Comparison of ENCODE assay signal across 22 mouse cellular contexts in the genomic region with DNA sequence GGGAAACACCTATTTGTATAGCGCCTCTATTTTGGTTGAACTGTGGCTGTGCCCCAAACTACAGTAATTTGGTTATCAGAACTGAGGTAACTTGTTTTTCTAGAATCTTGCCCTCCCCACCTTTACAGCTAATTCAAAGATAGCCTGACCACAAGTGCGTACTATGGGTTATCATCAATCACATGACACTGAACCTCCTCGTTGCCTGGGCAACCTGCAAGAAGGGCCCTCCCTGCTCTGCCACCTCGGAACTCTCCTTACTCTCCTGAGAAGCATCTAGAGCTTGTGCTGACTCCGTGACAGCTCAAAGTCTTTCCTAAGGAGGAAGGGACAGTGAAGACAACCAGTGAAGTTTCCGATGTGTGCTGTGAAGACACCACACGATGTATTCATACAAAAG.
DNase-seq lines count a peak whose midpoint lies in the region; ATAC-seq lines count a peak whose summit lies in the region.
"Had no signal": no experiment of that assay in that cellular context is flagged by ENCODE, and none has a peak within 500 bp of the region (broad histone marks: within the 10 kb centered on the region; RNA-seq: fewer than 3 reads in every experiment).

No protein-coding gene starts in this region.

- no peak overlapping the region for H3K4me3 ChIP-seq in heart, embryonic 10.5 days
- H3K4me3 ChIP-seq in liver, embryonic 11.5 days (ENCODE audit: low read depth, low read length), result no peak overlapping the region
- H3K4me3 ChIP-seq: embryonic facial prominence, embryonic 13.5 days; gastrocnemius, adult 2 months; hindbrain, embryonic 12.5 days; layer of hippocampus, adult 2 months; midbrain, embryonic 13.5 days; myocyte had no signal

- WGBS in heart, embryonic 10.5 days, result 56% methylated on average over 7 of the region's 7 CpGs
- WGBS in liver, embryonic 11.5 days, result 47% methylated on average over 7 of the region's 7 CpGs

- intact Hi-C loops in gastrocnemius, postnatal 14 days (cut with DNase I; ENCODE audit: low total_unique reads), result no loop called here

- H3K27ac ChIP-seq in heart, embryonic 10.5 days, result no peak overlapping the region
- H3K27ac ChIP-seq in liver, embryonic 11.5 days (ENCODE audit: low read depth, low read length), result no peak overlapping the region
- H3K27ac ChIP-seq: embryonic facial prominence, embryonic 13.5 days; gastrocnemius, adult 2 months; hindbrain, embryonic 12.5 days; layer of hippocampus, adult 2 months; midbrain, embryonic 13.5 days had no signal

- H3K9ac ChIP-seq in liver, embryonic 11.5 days (ENCODE audit: low read depth, low read length), result no peak overlapping the region
- H3K9ac ChIP-seq: embryonic facial prominence, embryonic 13.5 days; forebrain, postnatal 0 days; hindbrain, embryonic 12.5 days; midbrain, embryonic 13.5 days had no signal

- no peaks in the 10 kb centered on the region for H3K9me3 ChIP-seq in heart, embryonic 10.5 days
- no peaks in the 10 kb centered on the region for H3K9me3 ChIP-seq in liver, embryonic 11.5 days (ENCODE audit: control insufficient read depth, low read length)
- H3K9me3 ChIP-seq: embryonic facial prominence, embryonic 13.5 days; hindbrain, embryonic 12.5 days; midbrain, embryonic 13.5 days had no signal

- no peaks in the 10 kb centered on the region for H3K27me3 ChIP-seq in heart, embryonic 10.5 days (ENCODE audit: insufficient read depth, poor library complexity, severe bottlenecking)
- H3K27me3 ChIP-seq in liver, embryonic 11.5 days (replicated peaks; ENCODE audit: control insufficient read depth, insufficient read depth, low read length), result no peaks in the 10 kb centered on the region
- H3K27me3 ChIP-seq: embryonic facial prominence, embryonic 13.5 days; hindbrain, embryonic 12.5 days; midbrain, embryonic 13.5 days had no signal

- H3K4me1 ChIP-seq in heart, embryonic 10.5 days, result peaks cover 16% of the 10 kb centered on the region; the same call in 1 of the 2 replicates
- H3K4me1 ChIP-seq in liver, embryonic 11.5 days (replicated peaks; ENCODE audit: control insufficient read depth, insufficient read depth, low read length), result no peaks in the 10 kb centered on the region
- H3K4me1 ChIP-seq: embryonic facial prominence, embryonic 13.5 days; hindbrain, embryonic 12.5 days; midbrain, embryonic 13.5 days had no signal

- no peak overlapping the region for H3K4me2 ChIP-seq in liver, embryonic 11.5 days
- H3K4me2 ChIP-seq: embryonic facial prominence, embryonic 13.5 days; hindbrain, embryonic 12.5 days; midbrain, embryonic 13.5 days had no signal

- H3K36me3 ChIP-seq in heart, embryonic 10.5 days, result no peaks in the 10 kb centered on the region
- H3K36me3 ChIP-seq in liver, embryonic 11.5 days (ENCODE audit: control insufficient read depth, insufficient read depth, low read length), result no peaks in the 10 kb centered on the region
- H3K36me3 ChIP-seq: embryonic facial prominence, embryonic 13.5 days; hindbrain, embryonic 12.5 days; midbrain, embryonic 13.5 days had no signal

- DNase-seq in heart, embryonic 10.5 days (ENCODE audit: low spot score), result peak; percentile 67
- DNase-seq in heart, postnatal 4 days, result no peak
- peak; percentile 24 for DNase-seq in induced T-regulatory cell, adult 2 months (ENCODE audit: low read depth)
- no peak for DNase-seq in liver, embryonic 11.5 days (ENCODE audit: low spot score)
- DNase-seq in kidney, postnatal 25 days, result no peak
- no peak for DNase-seq in gastrocnemius, postnatal 14 days
- no peak for DNase-seq in T-cell, adult 2 months (ENCODE audit: low spot score)
- DNase-seq: adrenal gland, postnatal 25 days; cerebellum, adult 9-11 months; forebrain, postnatal 0 days; gastrocnemius, adult 2 months; heart, adult 18-20 months; kidney, adult 8-10 months; left cerebral cortex, postnatal 4 days; lung, adult 2 months; lung, postnatal 4 days had no signal

- peak; percentile 90 for ATAC-seq in liver, embryonic 11.5 days (replicated peaks; ENCODE audit: low FRiP score)
- ATAC-seq in megakaryocyte-erythroid progenitor cell, adult 5-6 weeks (replicated peaks; ENCODE audit: low FRiP score, low TSS enrichment, poor library complexity, severe bottlenecking), result peak; percentile 44; the same call in 1 of the 2 replicates
- ATAC-seq: forebrain, postnatal 0 days; midbrain, embryonic 13.5 days had no signal

Comparison
In these comparisons a context has a peak if more than half of its experiments do, and no peak if none do; other contexts are left out.
1. DNase-seq: peak in heart, embryonic 10.5 days (single experiment) and induced T-regulatory cell, adult 2 months (single experiment); none in heart, postnatal 4 days (single experiment), liver, embryonic 11.5 days (single experiment), kidney, postnatal 25 days (0 of 2), gastrocnemius, postnatal 14 days (single experiment) and T-cell, adult 2 months (single experiment).